Mouse (Mus musculus) liver, embryonic 11.5 days (tissue): ENCODE measurements at regions not wholly inside any gene's neighbourhood (a gene's known extent, or its start where the extent isn't known, plus 50 kb on each side); places are given as distances from the start of the nearest gene placed in this dataset.
"Not testable (repeated sequence)": the region's sequence is repeated elsewhere in the genome, so short reads cannot be mapped to it uniquely, and the experiment has no call there.

ENCODE experiments used
- ATAC-seq: fragments of 200-750 bp; cut with Nextera tagmentation; replicated peaks from 2 replicates; pipeline ENCODE4 v1.8.0; 2017; ENCODE audit warnings: moderate number of reproducible peaks, mild to moderate bottlenecking, moderate TSS enrichment, moderate library complexity; ENCODE audit not compliant: low FRiP score
- DNase-seq: peaks from one replicate; pipeline ENCODE4 v3.0.0-alpha.2; 2017; ENCODE audit warnings: low spot score
- H3K27ac ChIP-seq: fragments of 300-500 bp; sonication (generic); 2 replicates; pipeline ENCODE4 v1.5.1; 2014; ENCODE audit warnings: mild to moderate bottlenecking, low read depth, low read length, control low read depth
- H3K27me3 ChIP-seq: fragments of 300-500 bp; sonication (generic); replicated peaks from 2 replicates; pipeline ENCODE4 v1.6.1; 2014; ENCODE audit warnings: low read length, mixed read lengths; ENCODE audit not compliant: control insufficient read depth, insufficient read depth
- H3K36me3 ChIP-seq: fragments of 300-500 bp; sonication (generic); 2 replicates; pipeline ENCODE4 v1.6.1; 2014; ENCODE audit warnings: mild to moderate bottlenecking, low read length, moderate library complexity, mixed read lengths; ENCODE audit not compliant: control insufficient read depth, insufficient read depth
- H3K4me1 ChIP-seq: fragments of 300-500 bp; sonication (generic); replicated peaks from 2 replicates; pipeline ENCODE4 v1.6.1; 2014; ENCODE audit warnings: low read length, mixed read lengths; ENCODE audit not compliant: control insufficient read depth, insufficient read depth
- H3K4me2 ChIP-seq: fragments of 300-500 bp; sonication (generic); 2 replicates; pipeline ENCODE4 v1.6.1; 2014; ENCODE audit warnings: mild to moderate bottlenecking, control low read depth, moderate library complexity
- H3K4me3 ChIP-seq: fragments of 300-500 bp; sonication (generic); 2 replicates; pipeline ENCODE4 v1.5.1; 2014; ENCODE audit warnings: low read depth, low read length, control low read depth
- H3K9ac ChIP-seq: fragments of 300-500 bp; sonication (generic); 2 replicates; pipeline ENCODE4 v1.6.1; 2014; ENCODE audit warnings: low read depth, low read length, control low read depth
- H3K9me3 ChIP-seq: fragments of 300-500 bp; sonication (generic); 2 replicates; pipeline ENCODE4 v1.6.1; 2016; ENCODE audit warnings: low read length, inconsistent platforms, mixed read lengths; ENCODE audit not compliant: control insufficient read depth
- WGBS: fragments of 180-500 bp; shearing (Covaris S2); extraction: QIAGEN DNeasy Blood & Tissue Kit; methylation state at CpG from one replicate; pipeline ENCODE4 v1.1.7; 2014; 5-methylcytosine and 5-hydroxymethylcytosine counted together

DNA sequence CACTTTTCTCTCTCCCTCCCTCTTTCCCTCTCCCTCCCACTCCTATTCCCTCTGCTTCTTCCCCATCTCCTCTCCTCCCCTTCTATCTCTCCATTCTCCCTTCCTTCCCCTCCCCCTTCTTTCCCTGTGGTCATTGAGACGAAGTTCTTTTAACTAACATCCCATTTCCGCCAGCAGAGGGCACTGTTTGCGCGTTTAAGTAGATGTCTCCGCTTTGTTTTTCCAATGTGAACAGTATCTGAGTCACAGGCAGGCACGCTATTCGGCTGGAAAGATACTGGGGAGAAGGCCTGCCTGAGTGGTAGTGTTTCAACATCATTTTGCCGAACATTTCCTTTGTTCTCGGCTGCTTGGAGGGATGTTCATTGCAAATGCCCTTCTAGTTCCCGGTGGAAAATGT is 77.5 kb downstream of the Gm5426 start:
- Histone ChIP-seq H3K4me3 (no peak overlapping the region), H3K27me3 (no peaks in the 10 kb centered on the region), H3K4me1 (no peaks in the 10 kb centered on the region), H3K9ac (no peak overlapping the region), H3K36me3 (no peaks in the 10 kb centered on the region), H3K4me2 (no peak overlapping the region), H3K9me3 (no peaks in the 10 kb centered on the region), H3K27ac (no peak overlapping the region)
- ATAC-seq: peak; percentile 67
- DNase-seq: peak; percentile 74
- 2% methylated on average over 10 of the region's 10 CpGs for WGBS

DNA sequence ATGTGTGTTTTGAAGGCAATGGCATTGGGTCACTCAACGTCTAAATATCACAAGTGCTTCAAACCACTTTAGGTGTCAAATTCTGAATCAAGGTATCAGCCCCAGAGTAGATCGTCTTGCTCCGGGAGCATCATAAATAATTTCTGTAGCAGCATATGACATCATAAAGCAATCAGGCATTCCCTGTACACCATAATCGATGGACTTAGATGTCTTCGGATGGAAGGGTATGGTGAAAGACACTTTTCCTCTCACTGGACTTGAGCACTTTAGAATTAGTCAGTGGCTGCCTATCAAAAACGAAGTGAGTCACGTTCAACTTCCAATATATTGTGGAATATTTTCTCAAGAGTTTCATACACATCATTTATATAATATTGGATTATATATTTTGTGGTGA is 77.9 kb downstream of the Gm5426 start:
- no peaks in the 10 kb centered on the region for H3K4me1 ChIP-seq
- no peak overlapping the region for H3K4me3 ChIP-seq
- 74% methylated on average over 7 of the region's 7 CpGs for WGBS
- DNase-seq: no peak
- no peak overlapping the region for H3K4me2 ChIP-seq
- ATAC-seq: no peak
- no peaks in the 10 kb centered on the region for H3K27me3 ChIP-seq
- no peaks in the 10 kb centered on the region for H3K9me3 ChIP-seq
- no peaks in the 10 kb centered on the region for H3K36me3 ChIP-seq
- H3K27ac ChIP-seq: no peak overlapping the region
- H3K9ac ChIP-seq: no peak overlapping the region

DNA sequence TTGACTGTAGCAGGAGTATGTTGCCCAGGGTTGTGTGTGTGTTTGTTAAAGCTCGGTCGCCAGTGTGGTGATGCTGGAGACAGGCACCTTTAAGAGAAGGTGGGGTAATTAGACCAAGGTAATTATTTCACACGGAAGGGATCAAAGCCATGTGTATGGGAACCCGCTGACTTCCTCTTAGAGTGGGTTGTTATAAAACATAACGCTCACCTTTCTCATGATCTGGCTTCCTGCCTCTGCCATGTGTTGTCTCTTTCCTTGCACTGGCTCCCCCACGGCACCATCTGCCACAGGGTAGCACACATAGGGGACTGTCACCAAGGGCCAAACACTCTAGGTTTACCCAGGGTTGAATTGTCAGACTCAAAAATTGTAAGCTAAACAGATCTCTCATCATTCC is 78.5 kb downstream of the Gm5426 start:
- no peak overlapping the region for H3K27ac ChIP-seq
- DNase-seq: no peak
- ATAC-seq: no peak
- H3K9me3 ChIP-seq: no peaks in the 10 kb centered on the region
- 87% methylated on average over 6 of the region's 6 CpGs for WGBS
- H3K4me3 ChIP-seq: no peak overlapping the region
- no peak overlapping the region for H3K9ac ChIP-seq
- no peak overlapping the region for H3K4me2 ChIP-seq
- no peaks in the 10 kb centered on the region for H3K36me3 ChIP-seq
- H3K27me3 ChIP-seq: no peaks in the 10 kb centered on the region
- H3K4me1 ChIP-seq: no peaks in the 10 kb centered on the region

DNA sequence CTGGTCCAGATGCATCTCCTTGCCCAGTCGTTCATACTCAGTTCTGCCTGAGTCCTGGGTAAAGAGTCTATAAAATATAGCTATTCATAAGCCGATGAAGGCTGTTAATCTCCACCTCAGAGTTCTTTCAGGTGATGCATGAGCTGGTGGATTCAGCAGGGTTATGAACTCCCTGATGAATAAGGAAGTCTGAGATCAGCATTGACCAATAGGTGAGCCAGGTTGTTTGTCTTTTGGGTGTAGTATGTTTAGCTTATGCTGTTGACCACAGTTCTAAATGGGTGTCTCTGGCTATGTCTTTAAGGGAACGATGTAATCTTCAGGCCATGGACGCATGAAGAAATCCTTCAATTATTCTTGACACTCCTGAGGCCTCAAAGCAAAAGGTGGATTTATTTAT is 84.3 kb downstream of the Gm5426 start:
- DNase-seq (no peak), ATAC-seq (no peak)
- H3K4me3 ChIP-seq: no peak overlapping the region
- no peak overlapping the region for H3K9ac ChIP-seq
- H3K27me3 ChIP-seq: no peaks in the 10 kb centered on the region
- H3K4me2 ChIP-seq: no peak overlapping the region
- H3K27ac ChIP-seq: no peak overlapping the region
- WGBS: 80% methylated on average over 4 of the region's 4 CpGs
- no peaks in the 10 kb centered on the region for H3K36me3 ChIP-seq
- no peaks in the 10 kb centered on the region for H3K9me3 ChIP-seq
- H3K4me1 ChIP-seq: no peaks in the 10 kb centered on the region

DNA sequence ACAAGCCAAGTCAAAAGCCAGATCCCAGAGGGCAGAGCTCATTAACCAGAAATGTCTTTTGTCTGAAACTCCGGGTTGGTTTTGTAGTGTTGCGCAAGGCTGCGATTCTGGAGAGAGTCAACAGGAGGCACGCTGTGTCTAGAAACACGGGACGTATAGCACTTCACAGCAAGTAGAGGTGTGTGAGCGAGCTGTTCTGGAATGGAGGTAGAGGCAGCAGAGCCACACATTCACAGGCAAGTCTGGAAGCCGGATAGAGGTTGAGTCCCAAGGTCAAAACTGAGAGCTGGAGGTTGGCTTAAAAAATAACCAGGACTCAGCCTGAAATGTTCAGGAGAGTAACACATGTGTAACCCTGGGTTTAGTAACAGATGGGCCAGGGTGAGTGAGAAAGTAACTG is 94.0 kb downstream of the Gm5426 start:
- DNase-seq: no peak
- Histone ChIP-seq H3K4me3 (no peak overlapping the region), H3K9ac (no peak overlapping the region), H3K9me3 (no peaks in the 10 kb centered on the region), H3K27me3 (no peaks in the 10 kb centered on the region), H3K4me2 (no peak overlapping the region), H3K4me1 (no peaks in the 10 kb centered on the region), H3K27ac (no peak overlapping the region), H3K36me3 (no peaks in the 10 kb centered on the region)
- 75% methylated on average over 8 of the region's 8 CpGs for WGBS
- peak; percentile 42; the same call in 1 of the 2 replicates for ATAC-seq

DNA sequence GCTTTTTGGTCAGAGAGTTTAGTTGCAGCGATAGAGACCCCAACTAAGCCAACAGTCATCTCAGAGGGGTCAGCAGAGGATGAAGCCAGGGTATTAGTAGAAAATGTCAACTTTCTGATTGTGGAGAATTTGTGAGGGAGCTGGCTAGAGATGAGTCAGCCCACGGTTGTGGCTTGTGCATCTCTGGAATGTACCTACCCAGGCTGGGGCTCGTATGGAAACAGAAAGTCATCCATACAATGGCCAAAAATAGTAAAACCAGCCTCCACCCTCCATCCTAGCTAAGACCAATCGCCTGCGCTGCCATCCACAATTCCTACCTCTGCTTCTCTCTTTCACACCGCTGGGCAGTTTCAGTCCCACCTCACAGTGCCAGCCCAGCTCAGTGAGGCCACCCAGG is 94.9 kb downstream of the Gm5426 start:
- Histone ChIP-seq H3K4me1 (no peaks in the 10 kb centered on the region), H3K9ac (no peak overlapping the region), H3K27ac (no peak overlapping the region), H3K36me3 (no peaks in the 10 kb centered on the region), H3K4me3 (no peak overlapping the region), H3K27me3 (no peaks in the 10 kb centered on the region), H3K9me3 (no peaks in the 10 kb centered on the region), H3K4me2 (no peak overlapping the region)
- no peak for DNase-seq
- WGBS: 77% methylated on average over 6 of the region's 6 CpGs
- no peak for ATAC-seq

DNA sequence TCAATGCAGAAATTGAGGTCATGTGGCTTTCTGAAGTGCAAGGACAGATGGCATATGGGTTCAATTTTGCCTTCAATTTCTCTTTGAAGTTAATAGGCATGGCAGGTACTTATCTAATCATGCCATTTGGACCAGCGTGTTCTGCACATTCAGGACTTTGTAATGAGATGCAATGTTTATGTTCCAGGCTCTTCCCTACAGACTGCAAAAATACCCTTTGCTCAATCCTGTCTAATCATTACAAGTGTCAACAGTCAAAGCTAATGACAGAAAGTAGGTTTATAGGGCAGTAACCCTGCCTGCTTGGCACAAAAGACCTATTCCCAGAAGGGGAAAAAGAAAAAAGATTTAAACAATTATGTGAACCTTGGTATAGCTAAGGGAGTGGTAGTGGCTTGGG is 96.5 kb downstream of the Gm5426 start:
- Histone ChIP-seq H3K4me1 (no peaks in the 10 kb centered on the region), H3K4me3 (no peak overlapping the region), H3K9ac (no peak overlapping the region), H3K36me3 (no peaks in the 10 kb centered on the region), H3K9me3 (no peaks in the 10 kb centered on the region), H3K27me3 (no peaks in the 10 kb centered on the region), H3K27ac (no peak overlapping the region), H3K4me2 (no peak overlapping the region)
- WGBS: 63% methylated on average over 1 of the region's 1 CpGs
- no peak for ATAC-seq
- DNase-seq: no peak

DNA sequence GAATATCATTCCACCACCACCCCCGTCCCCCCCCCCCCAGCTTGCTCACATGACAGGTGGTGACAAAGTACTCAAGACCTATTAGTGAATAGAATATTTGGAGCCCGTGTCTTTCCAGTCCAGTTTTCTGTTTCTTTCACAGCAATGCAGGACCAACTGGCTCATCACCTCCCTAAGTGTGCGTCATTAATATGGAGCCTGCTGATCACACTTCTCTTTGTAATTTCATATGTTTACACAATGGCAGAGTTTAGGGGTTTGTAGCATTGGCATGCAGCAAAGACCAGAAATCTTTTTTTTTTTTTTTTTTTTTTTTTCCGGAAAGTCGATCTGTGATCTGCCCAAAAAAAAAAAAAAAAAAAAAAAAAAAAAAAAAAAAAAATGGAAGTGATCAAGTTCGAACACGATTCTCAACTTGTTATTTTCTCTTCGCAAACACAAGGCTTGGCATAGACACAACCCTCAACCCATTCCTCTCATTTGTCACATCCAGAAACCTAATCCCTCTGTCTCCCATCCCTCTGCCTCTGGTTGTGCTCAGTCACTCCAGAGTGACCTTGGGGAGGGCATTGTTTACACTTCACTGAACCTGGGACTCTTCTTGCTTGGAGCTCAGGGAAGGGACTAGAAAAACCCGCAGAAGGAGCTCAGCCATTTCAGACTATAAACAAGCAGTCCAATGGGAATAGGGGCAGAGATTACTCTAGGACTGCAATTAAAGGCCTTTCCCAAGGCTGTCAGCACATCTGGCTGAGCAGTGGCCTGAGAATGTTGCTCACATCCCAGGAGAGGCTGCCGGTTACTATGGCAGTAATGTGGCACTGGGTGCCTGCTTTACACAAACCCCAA is 98.4 kb downstream of the Gm5426 start:
- DNase-seq (no peak), ATAC-seq (no peak)
- Histone ChIP-seq H3K4me2 (no peak overlapping the region), H3K36me3 (no peaks in the 10 kb centered on the region), H3K27me3 (no peaks in the 10 kb centered on the region), H3K27ac (no peak overlapping the region), H3K9me3 (no peaks in the 10 kb centered on the region), H3K9ac (no peak overlapping the region), H3K4me1 (no peaks in the 10 kb centered on the region), H3K4me3 (no peak overlapping the region)
- WGBS: 68% methylated on average over 10 of the region's 10 CpGs

DNA sequence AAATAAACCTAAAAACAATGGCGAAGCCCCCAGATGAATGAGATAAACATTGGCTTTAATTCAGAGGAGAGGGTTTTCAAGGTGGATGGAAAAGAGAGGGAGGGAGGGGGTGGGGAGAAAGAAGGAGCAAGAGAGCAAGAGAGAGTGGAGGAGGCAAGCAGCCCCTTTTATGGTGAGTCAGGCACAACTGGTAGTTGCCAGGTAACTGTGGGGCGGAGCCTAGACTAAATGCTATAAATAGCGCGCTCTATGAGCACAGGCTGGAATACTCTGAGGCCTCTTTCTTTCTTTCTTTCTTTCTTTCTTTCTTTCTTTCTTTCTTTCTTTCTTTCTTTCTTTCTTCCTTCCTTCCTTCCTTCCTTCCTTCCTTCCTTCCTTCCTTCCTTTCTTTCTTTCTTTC is 99.6 kb downstream of the Gm5426 start:
- ATAC-seq, H3K9me3 ChIP-seq, H3K4me3 ChIP-seq, H3K4me2 ChIP-seq, H3K36me3 ChIP-seq, DNase-seq, H3K4me1 ChIP-seq, H3K9ac ChIP-seq, H3K27me3 ChIP-seq, H3K27ac ChIP-seq: not testable (repeated sequence)
- 81% methylated on average over 4 of the region's 4 CpGs for WGBS
